Mouse (Mus musculus): ENCODE measurements around the gene Scube2.

DNA sequence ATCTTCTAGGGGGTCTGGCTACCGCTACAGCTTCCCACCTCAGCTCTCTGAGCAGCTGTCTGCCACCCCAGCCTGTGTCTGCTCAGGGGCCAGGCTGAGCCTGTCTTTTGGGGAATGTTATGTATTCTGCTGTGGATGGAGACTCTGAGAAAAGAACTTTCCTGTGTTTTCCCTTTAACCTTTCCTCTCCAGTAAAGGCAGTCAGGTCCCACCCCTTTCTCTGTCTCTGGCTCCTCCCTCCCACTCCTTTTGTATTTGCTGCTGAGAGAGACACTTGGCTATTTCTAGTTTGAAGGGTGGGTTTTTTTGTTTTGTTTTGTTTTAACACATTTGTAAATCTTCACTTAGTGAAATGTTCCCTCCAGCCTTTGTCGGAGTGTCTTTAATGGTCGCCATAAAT lies 1.2 kb upstream of the Scube2 start:
- no peak for TF ChIP-seq CHD2 (IDR thresholded peaks at IDR 0.05; ENCODE audit: low read depth, low read length)
- TF ChIP-seq HCFC1 (IDR thresholded peaks at IDR 0.05; ENCODE audit: borderline replicate concordance, insufficient read depth, low read length): no peak
- TF ChIP-seq ZC3H11A (IDR thresholded peaks at IDR 0.05; ENCODE audit: borderline replicate concordance, low read depth, low read length): no peak
- TF ChIP-seq MAFK (IDR thresholded peaks at IDR 0.05; ENCODE audit: insufficient read depth, low read depth, low read length): no peak
